Mouse (Mus musculus) ovary, adult 18-20 months (tissue): Measurements from ENCODE around the gene Specc1.

Experiments
- DNase-seq: peaks from one replicate; pipeline ENCODE4 v3.0.0; 2022; ENCODE audit warnings: low spot score, mixed read lengths

The Specc1 gene

GRCm38 (mm10) chr11:62247759-62248400 is 291.3 kb downstream of the Specc1 start:
- DNase-seq = no peak

GRCm38 (mm10) chr11:62248401-62249244 is 292.1 kb downstream of the Specc1 start, which contains the start of gene Adora2b:
Adora2b (plus strand) TSS chr11:62248984.
- peak; percentile 35 for DNase-seq

GRCm38 (mm10) chr11:62249266-62250037 is 292.9 kb downstream of the Specc1 start:
- DNase-seq = no peak

- no peak for DNase-seq
These were observed 294.5 kb downstream of the Specc1 start for GRCm38 (mm10) chr11:62251047-62251446.

- no peak for DNase-seq
These were observed 296.8 kb downstream of the Specc1 start for GRCm38 (mm10) chr11:62253380-62253779.

- no peak for DNase-seq
These were observed 302.7 kb downstream of the Specc1 start for GRCm38 (mm10) chr11:62259214-62259613.

- DNase-seq = no peak
These were observed 307.0 kb downstream of the Specc1 start for GRCm38 (mm10) chr11:62263599-62263998.

GRCm38 (mm10) chr11:62264018-62264417 is 307.5 kb downstream of the Specc1 start:
- DNase-seq = no peak

- DNase-seq = no peak
These were observed 309.1 kb downstream of the Specc1 start for GRCm38 (mm10) chr11:62265642-62266041.

GRCm38 (mm10) chr11:62266466-62267214 is 310.1 kb downstream of the Specc1 start:
- no peak for DNase-seq

GRCm38 (mm10) chr11:62268381-62268780 is 311.8 kb downstream of the Specc1 start:
- DNase-seq = no peak

GRCm38 (mm10) chr11:62269097-62269496 is 312.5 kb downstream of the Specc1 start:
- no peak for DNase-seq

GRCm38 (mm10) chr11:62270851-62271250 is 314.3 kb downstream of the Specc1 start:
- DNase-seq = no peak
